Mouse (Mus musculus): Measurements from ENCODE around the gene Neurl3. TPM values are rescaled to one million over a fixed set of nuclear protein-coding genes. Genes with fewer than 3 reads are reported as not detected.

Gene Neurl3
- total and polyA plus RNA-seq, 3 experiments = 2.2 to 5.8 (median 3.0) TPM

GRCm38 (mm10) chr1:36314959-36315775 is 40.7 kb upstream of the Neurl3 start:
- H3K4me3 ChIP-seq = no peak overlapping the region
- H3K9ac ChIP-seq (ENCODE audit: low read depth, low read length) = no peak overlapping the region
- DNase-seq = no peak
- H3K27me3 ChIP-seq (ENCODE audit: control insufficient read depth, insufficient read depth, low read length) = no peaks in the 10 kb centered on the region
- 86% methylated on average over 11 of the region's 11 CpGs for WGBS
- TF ChIP-seq POLR2A (IDR thresholded peaks at IDR 0.05; ENCODE audit: insufficient read depth, low read depth, low read length) = no peak
- no peak for TF ChIP-seq EP300 (IDR thresholded peaks at IDR 0.05; ENCODE audit: insufficient read depth, low read depth, low read length)
- TF ChIP-seq CTCF (IDR thresholded peaks at IDR 0.05) = no peak
- H3K4me1 ChIP-seq (ENCODE audit: control insufficient read depth, insufficient read depth, low read length) = peaks cover 1% of the 10 kb centered on the region
- intact Hi-C loops (cut with DNase I) = no loop called here
- H3K27ac ChIP-seq = no peak overlapping the region
- no peaks in the 10 kb centered on the region for H3K79me2 ChIP-seq (replicated peaks; ENCODE audit: control insufficient read depth, insufficient read depth, low read length)
- no peaks in the 10 kb centered on the region for H3K36me3 ChIP-seq (ENCODE audit: control insufficient read depth, insufficient read depth, low read length)

DNA sequence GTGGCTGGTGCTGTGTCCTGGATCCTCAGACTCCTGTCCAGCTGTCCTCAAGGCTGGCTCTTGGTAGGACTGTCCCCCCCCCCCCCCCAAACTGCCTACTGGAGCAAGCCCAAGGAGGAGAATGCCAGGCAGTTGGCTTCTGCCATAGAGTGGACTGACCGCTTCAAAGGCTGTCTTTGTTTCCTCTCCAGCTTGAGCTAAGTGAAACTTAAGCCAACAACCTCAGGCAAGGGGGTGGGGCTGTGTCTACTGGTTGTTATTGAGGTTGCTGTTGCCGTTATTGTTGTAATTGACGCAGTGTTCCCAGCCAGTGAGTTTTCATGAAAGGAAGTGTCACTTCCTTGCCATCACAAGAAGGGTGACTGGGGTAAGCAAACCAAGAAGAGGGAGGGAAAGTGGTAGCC is 35.0 kb upstream of the Neurl3 start:
- Histone ChIP-seq H3K4me3 (peak overlapping the region; percentile 83), H3K9ac (ENCODE audit: low read depth, low read length) (peak overlapping the region; percentile 19), H3K36me3 (ENCODE audit: control insufficient read depth, insufficient read depth, low read length) (no peaks in the 10 kb centered on the region), H3K79me2 (replicated peaks; ENCODE audit: control insufficient read depth, insufficient read depth, low read length) (no peaks in the 10 kb centered on the region; the same call in 1 of the 2 replicates), H3K27ac (no peak overlapping the region; the same call in 1 of the 2 replicates), H3K4me1 (ENCODE audit: control insufficient read depth, insufficient read depth, low read length) (peaks cover 12% of the 10 kb centered on the region), H3K27me3 (ENCODE audit: control insufficient read depth, insufficient read depth, low read length) (no peaks in the 10 kb centered on the region)
- DNase-seq = peak in 1 of 2 experiments; percentile 53
- TF ChIP-seq POLR2A (IDR thresholded peaks at IDR 0.05; ENCODE audit: insufficient read depth, low read depth, low read length) = no peak
- no peak for TF ChIP-seq CTCF (IDR thresholded peaks at IDR 0.05)
- TF ChIP-seq EP300 (IDR thresholded peaks at IDR 0.05; ENCODE audit: insufficient read depth, low read depth, low read length) = 0 out of 2 replicates have a peak, but pooled peaks have one; percentile 8
- WGBS = 26% methylated on average over 3 of the region's 3 CpGs
- intact Hi-C loops (cut with DNase I) = loop anchor here (2.0 to 5.0 kb wide), 2 partner anchors 59 to 163 kb away; partner anchors contain the start of genes Cnnm4 and Kansl3

DNA sequence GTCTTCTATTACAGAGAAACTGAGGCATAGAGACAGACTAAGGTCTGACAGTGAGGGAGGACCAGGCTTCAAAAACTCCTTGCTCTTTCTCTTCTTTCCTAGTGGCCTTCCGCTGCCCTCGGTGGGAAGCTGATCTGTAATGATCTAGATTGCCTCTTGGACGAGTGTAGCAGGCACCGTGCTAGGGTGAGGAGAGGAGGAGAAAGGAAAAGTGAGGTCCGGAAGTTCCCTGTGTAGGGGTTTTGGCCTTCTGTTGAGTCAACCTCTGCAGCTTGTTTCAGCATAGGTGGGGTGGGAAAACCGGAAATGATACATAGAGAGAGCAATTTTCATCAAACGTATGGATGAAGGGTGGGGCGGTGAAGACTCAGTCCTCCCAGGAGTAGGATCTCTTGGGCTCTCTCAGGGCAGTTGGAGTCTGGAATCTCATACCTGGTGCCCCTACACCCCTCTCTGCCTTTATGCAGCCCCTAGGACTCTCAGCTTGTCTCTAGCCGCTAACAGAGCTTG is 34.5 kb upstream of the Neurl3 start:
- no peak for TF ChIP-seq POLR2A (IDR thresholded peaks at IDR 0.05; ENCODE audit: insufficient read depth, low read depth, low read length)
- TF ChIP-seq CTCF (IDR thresholded peaks at IDR 0.05) = no peak
- TF ChIP-seq EP300 (IDR thresholded peaks at IDR 0.05; ENCODE audit: insufficient read depth, low read depth, low read length) = no peak
- intact Hi-C loops (cut with DNase I) = loop anchor here (2.0 to 5.0 kb wide), 2 partner anchors 60 to 163 kb away; partner anchors contain the start of genes Cnnm4 and Kansl3
- WGBS = 35% methylated on average over 9 of the region's 9 CpGs

DNA sequence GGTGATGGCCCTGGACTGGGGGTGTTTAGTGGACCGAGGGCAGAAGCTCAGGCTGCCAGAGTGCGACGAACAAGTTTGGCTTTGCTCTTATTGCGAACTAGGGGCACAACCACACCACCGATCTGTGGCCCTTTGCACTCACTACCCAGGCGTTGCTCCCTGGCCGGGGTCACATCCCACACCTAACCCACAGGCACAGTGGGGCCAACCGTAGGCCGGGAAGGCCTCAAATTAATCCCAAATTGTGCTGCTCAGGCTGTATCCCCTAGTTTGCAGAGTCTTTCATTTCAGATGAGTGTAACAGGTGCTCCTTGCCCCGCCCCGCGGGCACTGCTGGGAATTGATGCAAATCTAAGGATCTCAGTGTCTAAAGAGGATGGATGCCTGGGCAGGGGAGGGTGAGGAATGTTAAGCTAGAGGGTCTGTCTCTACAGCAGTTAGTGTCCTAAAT is 34.0 kb upstream of the Neurl3 start:
- H3K4me3 ChIP-seq = peak overlapping the region; percentile 83
- H3K79me2 ChIP-seq (replicated peaks; ENCODE audit: control insufficient read depth, insufficient read depth, low read length) = no peaks in the 10 kb centered on the region; the same call in 1 of the 2 replicates
- intact Hi-C loops (cut with DNase I) = loop anchor here (2.0 to 5.0 kb wide), 2 partner anchors 60 to 164 kb away; partner anchors contain the start of genes Cnnm4 and Kansl3
- no peaks in the 10 kb centered on the region for H3K27me3 ChIP-seq (ENCODE audit: control insufficient read depth, insufficient read depth, low read length)
- H3K27ac ChIP-seq = peak overlapping the region; percentile 96
- peaks cover 12% of the 10 kb centered on the region for H3K4me1 ChIP-seq (ENCODE audit: control insufficient read depth, insufficient read depth, low read length)
- 14% methylated on average over 12 of the region's 12 CpGs for WGBS
- DNase-seq = peak; percentile 45 to 55
- TF ChIP-seq EP300 (IDR thresholded peaks at IDR 0.05; ENCODE audit: insufficient read depth, low read depth, low read length) = no peak
- no peak for TF ChIP-seq POLR2A (IDR thresholded peaks at IDR 0.05; ENCODE audit: insufficient read depth, low read depth, low read length)
- no peak for TF ChIP-seq CTCF (IDR thresholded peaks at IDR 0.05)
- H3K9ac ChIP-seq (ENCODE audit: low read depth, low read length) = peak overlapping the region; percentile 98
- H3K36me3 ChIP-seq (ENCODE audit: control insufficient read depth, insufficient read depth, low read length) = no peaks in the 10 kb centered on the region

More for the DNA sequence above, 34.5 kb upstream of the Neurl3 start:
- Histone ChIP-seq H3K27ac (peak overlapping the region; percentile 26; the same call in 1 of the 2 replicates), H3K4me3 (peak overlapping the region; percentile 83), H3K36me3 (ENCODE audit: control insufficient read depth, insufficient read depth, low read length) (no peaks in the 10 kb centered on the region), H3K27me3 (ENCODE audit: control insufficient read depth, insufficient read depth, low read length) (no peaks in the 10 kb centered on the region), H3K4me1 (ENCODE audit: control insufficient read depth, insufficient read depth, low read length) (peaks cover 12% of the 10 kb centered on the region), H3K9ac (ENCODE audit: low read depth, low read length) (peak overlapping the region; percentile 13), H3K79me2 (replicated peaks; ENCODE audit: control insufficient read depth, insufficient read depth, low read length) (no peaks in the 10 kb centered on the region; the same call in 1 of the 2 replicates)
- DNase-seq = no peak

DNA sequence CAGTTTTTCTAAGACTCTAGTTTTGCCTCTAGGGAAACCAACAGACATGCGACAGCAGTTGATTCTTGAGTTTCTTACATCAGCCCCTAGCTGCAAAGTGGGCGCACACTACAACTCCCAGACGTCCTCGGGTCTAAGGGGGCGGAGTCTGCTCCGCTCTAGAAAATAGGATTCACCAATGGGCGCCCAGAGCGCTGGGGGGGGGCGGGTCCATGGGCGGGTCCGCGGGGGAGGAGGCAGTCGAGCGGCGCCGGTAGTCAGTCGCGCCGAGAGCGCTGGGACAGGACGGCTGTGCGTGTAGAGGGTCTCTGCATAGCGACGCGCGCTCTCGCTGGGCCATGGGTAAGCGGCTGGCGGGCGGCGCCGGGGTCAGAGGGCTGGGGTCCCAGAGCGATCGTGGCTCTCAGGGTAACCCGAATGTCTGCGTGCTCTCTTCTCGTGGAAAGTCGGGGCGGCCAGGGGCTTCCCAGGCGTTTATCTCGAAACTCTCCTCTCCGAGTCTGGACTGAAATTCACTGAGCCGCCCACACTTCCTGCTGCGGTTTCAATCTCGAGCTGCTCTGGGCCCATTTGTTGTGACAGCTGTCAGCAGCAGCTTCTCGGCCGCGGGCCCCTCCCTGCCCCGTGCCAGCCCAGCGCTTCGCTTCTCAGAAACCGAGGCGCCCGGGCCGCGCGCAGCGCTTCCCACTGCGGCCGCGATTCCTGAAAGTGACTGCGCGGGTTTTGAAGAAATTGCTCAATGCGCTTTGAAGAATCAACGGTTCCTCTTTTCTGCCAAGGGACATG is 33.2 kb upstream of the Neurl3 start, which contains the start of gene Arid5a:
Gene Arid5a, plus strand, starts transcription at position 239 of the 786 bp plus-strand sequence.
- Histone ChIP-seq H3K79me2 (replicated peaks; ENCODE audit: control insufficient read depth, insufficient read depth, low read length) (no peaks in the 10 kb centered on the region; the same call in 1 of the 2 replicates), H3K36me3 (ENCODE audit: control insufficient read depth, insufficient read depth, low read length) (no peaks in the 10 kb centered on the region), H3K9ac (ENCODE audit: low read depth, low read length) (peak within 1 kb of the TSS; percentile 98), H3K27ac (peak within 1 kb of the TSS; percentile 96), H3K4me1 (ENCODE audit: control insufficient read depth, insufficient read depth, low read length) (peaks cover 12% of the 10 kb centered on the region), H3K27me3 (ENCODE audit: control insufficient read depth, insufficient read depth, low read length) (no peaks in the 10 kb centered on the region), H3K4me3 (peak within 1 kb of the TSS; percentile 83)
- intact Hi-C loops (cut with DNase I) = loop anchor here (2.0 to 5.0 kb wide), 2 partner anchors 61 to 165 kb away; partner anchors contain the start of genes Cnnm4 and Kansl3
- TF ChIP-seq POLR2A (IDR thresholded peaks at IDR 0.05; ENCODE audit: insufficient read depth, low read depth, low read length) = peak; percentile 99
- TF ChIP-seq EP300 (IDR thresholded peaks at IDR 0.05; ENCODE audit: insufficient read depth, low read depth, low read length) = no peak; the same call in 1 of the 2 replicates
- peak; percentile 50 for TF ChIP-seq CTCF (IDR thresholded peaks at IDR 0.05)
- DNase-seq = peak; percentile 90
- WGBS = under 1% methylated on average over 65 of the region's 65 CpGs
